Mouse (Mus musculus): ENCODE measurements around the gene C1qbp.

- no peak for TF ChIP-seq CTCF (IDR thresholded peaks at IDR 0.05; ENCODE audit: insufficient read depth, low read length)
- peak; percentile 72; the same call in 1 of the 2 replicates for TF ChIP-seq POLR2A (IDR thresholded peaks at IDR 0.05; ENCODE audit: borderline replicate concordance, extremely low read depth, low read depth, low read length)
Measured at GRCm38 (mm10) chr11:71019201-71020068, 36.6 kb upstream of the C1qbp start, which contains the start of the genes Mis12 and Derl2.
